Mouse (Mus musculus) liver, embryonic 12.5 days (tissue): Measurements from ENCODE around the gene Ankrd28. TPM values are rescaled to one million over a fixed set of nuclear protein-coding genes. Genes with fewer than 3 reads are reported as not detected.
A peak's percentile ranks its signal among the peaks of the same experiment; 100 is the strongest.

Experiments used
- ATAC-seq: fragments of 200-750 bp; cut with Nextera tagmentation; 2 replicates; pipeline ENCODE4 v1.8.0; 2017; ENCODE audit warnings: moderate number of reproducible peaks, mild to moderate bottlenecking, moderate library complexity
- H3K27ac ChIP-seq: fragments of 300-500 bp; sonication (generic); 2 replicates; pipeline ENCODE4 v1.5.1; 2016; ENCODE audit warnings: mild to moderate bottlenecking
- H3K27me3 ChIP-seq: fragments of 300-500 bp; sonication (generic); replicated peaks from 2 replicates; pipeline ENCODE4 v1.6.1; 2016; ENCODE audit warnings: mild to moderate bottlenecking, moderate library complexity
- H3K36me3 ChIP-seq: fragments of 300-500 bp; sonication (generic); 2 replicates; pipeline ENCODE4 v1.6.1; 2016; ENCODE audit warnings: mild to moderate bottlenecking, moderate library complexity
- H3K4me1 ChIP-seq: fragments of 300-500 bp; sonication (generic); 2 replicates; pipeline ENCODE4 v1.6.1; 2016
- H3K4me2 ChIP-seq: fragments of 300-500 bp; sonication (generic); 2 replicates; pipeline ENCODE4 v1.6.1; 2016; ENCODE audit warnings: mild to moderate bottlenecking, moderate library complexity
- H3K4me3 ChIP-seq: fragments of 300-500 bp; sonication (generic); 2 replicates; pipeline ENCODE4 v1.5.1; 2016; ENCODE audit warnings: mild to moderate bottlenecking, moderate library complexity
- H3K9ac ChIP-seq: fragments of 300-500 bp; sonication (generic); 2 replicates; pipeline ENCODE4 v1.6.1; 2016; ENCODE audit warnings: mild to moderate bottlenecking, moderate library complexity
- H3K9me3 ChIP-seq: fragments of 300-500 bp; sonication (generic); replicated peaks from 2 replicates; pipeline ENCODE4 v1.6.1; 2016; ENCODE audit warnings: mild to moderate bottlenecking, moderate library complexity
- WGBS: fragments of 180-500 bp; shearing (Covaris S2); methylation state at CpG from one replicate; pipeline ENCODE4 v1.1.7; 2016; ENCODE audit not compliant: insufficient replicate concordance; 5-methylcytosine and 5-hydroxymethylcytosine counted together
- polyA plus RNA-seq: library from polyadenylated mRNA; unstranded; fragments of >200 nt; fragmentation: Nextera tagmentation; extraction: Ambion mirVana; gene quantifications from 2 replicates; pipeline ENCODE4 v1.2.1, GENCODE M21; 2016

Gene Ankrd28
- polyA plus RNA-seq, 1 experiment from 2014 or later = 6.2 TPM

DNA sequence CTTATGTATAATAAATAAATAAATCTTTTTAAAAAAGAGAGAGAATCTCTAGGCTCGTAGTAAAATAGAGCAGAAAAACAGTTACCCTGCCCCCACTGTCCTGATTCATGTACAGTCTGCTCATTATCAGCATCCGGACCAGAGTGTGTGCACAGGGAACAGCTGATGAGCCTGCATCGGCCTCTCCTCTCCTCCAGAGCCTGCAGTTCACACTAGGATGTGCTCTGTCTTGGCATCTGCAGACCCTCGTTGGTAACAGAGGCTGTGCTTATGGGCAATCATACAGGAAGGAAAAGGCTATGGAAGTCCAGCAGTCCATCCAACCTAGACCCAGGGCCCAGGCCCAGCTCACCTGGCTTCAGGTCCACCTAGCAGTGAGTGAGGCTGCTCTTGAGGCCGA is 178.3 kb downstream of the Ankrd28 start:
- Histone ChIP-seq H3K9me3 (peaks cover 6% of the 10 kb centered on the region; the same call in 1 of the 2 replicates), H3K4me1 (peaks cover 38% of the 10 kb centered on the region), H3K4me2 (no peak overlapping the region), H3K27me3 (no peaks in the 10 kb centered on the region), H3K9ac (no peak overlapping the region), H3K4me3 (no peak overlapping the region), H3K27ac (0 out of 2 replicates have a peak overlapping the region, but pooled peaks have one; percentile 61), H3K36me3 (no peaks in the 10 kb centered on the region)
- WGBS = 42% methylated on average over 5 of the region's 5 CpGs
- ATAC-seq = no peak

DNA sequence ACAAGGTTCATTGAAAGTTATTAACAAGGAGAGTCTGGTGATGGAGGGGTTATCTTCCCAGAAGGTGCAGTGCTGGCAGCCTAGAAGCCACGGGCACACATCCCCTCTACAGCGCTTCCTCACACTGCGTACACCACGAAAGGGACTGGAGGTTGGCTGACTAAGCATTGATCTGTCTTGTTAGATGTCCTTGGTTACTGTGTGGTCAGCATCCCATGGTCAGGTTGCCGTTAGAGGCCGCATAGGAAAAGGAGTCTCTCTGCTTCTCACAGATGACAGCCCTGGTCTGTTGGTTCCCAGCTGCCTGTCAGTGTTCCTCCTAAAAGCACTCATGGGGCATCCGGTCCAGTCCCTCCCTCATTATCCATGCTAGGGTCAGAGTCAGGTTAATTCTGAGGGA is 179.2 kb downstream of the Ankrd28 start:
- Histone ChIP-seq H3K27ac (no peak overlapping the region), H3K4me3 (no peak overlapping the region), H3K36me3 (no peaks in the 10 kb centered on the region), H3K9ac (no peak overlapping the region), H3K9me3 (peaks cover 6% of the 10 kb centered on the region; the same call in 1 of the 2 replicates), H3K4me1 (peaks cover 38% of the 10 kb centered on the region), H3K4me2 (no peak overlapping the region), H3K27me3 (no peaks in the 10 kb centered on the region)
- WGBS = 58% methylated on average over 7 of the region's 7 CpGs
- no peak for ATAC-seq

DNA sequence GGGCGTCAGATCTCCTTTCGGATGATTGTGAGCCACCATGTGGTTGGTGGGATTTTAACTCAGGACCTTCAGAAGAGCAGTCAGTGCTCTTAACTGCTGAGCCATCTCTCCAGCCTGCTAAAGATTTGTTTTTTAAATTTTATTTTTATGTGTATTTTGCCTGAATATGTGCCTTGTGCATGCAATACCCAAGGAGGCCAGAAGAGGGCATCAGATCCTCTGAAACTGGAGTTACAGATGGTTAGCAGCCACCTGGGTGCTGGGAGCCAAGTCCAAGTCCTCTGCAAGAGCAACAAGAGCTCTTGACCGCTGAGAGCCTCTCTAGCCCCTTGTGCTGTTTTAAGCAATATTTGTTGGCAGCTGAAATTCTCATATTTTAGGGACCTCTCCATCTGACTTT is 180.1 kb downstream of the Ankrd28 start:
- H3K9ac ChIP-seq = no peak overlapping the region
- peaks cover 38% of the 10 kb centered on the region for H3K4me1 ChIP-seq
- no peaks in the 10 kb centered on the region for H3K27me3 ChIP-seq
- H3K27ac ChIP-seq = no peak overlapping the region
- no peak overlapping the region for H3K4me2 ChIP-seq
- H3K4me3 ChIP-seq = no peak overlapping the region
- H3K36me3 ChIP-seq = no peaks in the 10 kb centered on the region
- no peak for ATAC-seq
- H3K9me3 ChIP-seq = peaks cover 6% of the 10 kb centered on the region; the same call in 1 of the 2 replicates
- WGBS = 80% methylated on average over 3 of the region's 3 CpGs

Other genes starting within 250 kb of the Ankrd28 start
- gene Colq, start 239.3 kb downstream of the Ankrd28 start, polyA plus RNA-seq = 0.05 and 0.22 TPM in 2 replicates
- gene Gm49387, start 189.8 kb downstream of the Ankrd28 start, polyA plus RNA-seq = 0.37 and 1.3 TPM in 2 replicates
- gene Btd, start 189.6 kb downstream of the Ankrd28 start, polyA plus RNA-seq = 8.8 and 9.6 TPM in 2 replicates
- 7.4 and 9.8 TPM in 2 replicates for gene Hacl1, start 189.4 kb downstream of the Ankrd28 start, polyA plus RNA-seq
- 0.02 TPM in 1 of 2 replicates, not detected in the other for gene Galnt15, start 198.3 kb upstream of the Ankrd28 start, polyA plus RNA-seq